Mouse (Mus musculus) limb, embryonic 14.5 days (tissue): Measurements from ENCODE around the gene Pafah2. TPM values are rescaled to one million over a fixed set of nuclear protein-coding genes. Genes with fewer than 3 reads are reported as not detected.
A peak's percentile ranks its signal among the peaks of the same experiment; 100 is the strongest.

Experiments used
- ATAC-seq: fragments of 200-750 bp; cut with Nextera tagmentation; 2 replicates; pipeline ENCODE4 v1.8.0; 2017; ENCODE audit warnings: low read depth, moderate number of reproducible peaks, moderate TSS enrichment; ENCODE audit not compliant: low FRiP score
- DNase-seq: peaks from one replicate; pipeline ENCODE4 v3.0.0-alpha.2; 2015; ENCODE audit warnings: low spot score
- H3K27ac ChIP-seq: fragments of 300-500 bp; sonication (generic); replicated peaks from 2 replicates; pipeline ENCODE4 v1.5.1; 2014; ENCODE audit warnings: low read depth, mild to moderate bottlenecking, low read length, moderate library complexity, mixed read lengths
- H3K27me3 ChIP-seq: fragments of 300-500 bp; sonication (generic); 2 replicates; pipeline ENCODE4 v1.6.1; 2014; ENCODE audit warnings: low read length, mixed read lengths; ENCODE audit not compliant: control insufficient read depth, insufficient read depth
- H3K36me3 ChIP-seq: fragments of 300-500 bp; sonication (generic); 2 replicates; pipeline ENCODE4 v1.6.1; 2014; ENCODE audit warnings: mild to moderate bottlenecking, low read length, moderate library complexity, mixed read lengths; ENCODE audit not compliant: control insufficient read depth, insufficient read depth
- H3K4me1 ChIP-seq: fragments of 300-500 bp; sonication (generic); 2 replicates; pipeline ENCODE4 v1.6.1; 2014; ENCODE audit warnings: antibody characterized with exemption, low read length, mixed read lengths; ENCODE audit not compliant: control insufficient read depth, insufficient read depth
- H3K4me2 ChIP-seq: fragments of 300-500 bp; sonication (generic); replicated peaks from 2 replicates; pipeline ENCODE4 v1.6.1; 2014; ENCODE audit warnings: low read depth, mild to moderate bottlenecking, low read length, moderate library complexity; ENCODE audit not compliant: severe bottlenecking
- H3K4me3 ChIP-seq: fragments of 300-500 bp; sonication (generic); replicated peaks from 2 replicates; pipeline ENCODE4 v1.5.1; 2014; ENCODE audit warnings: low read length
- H3K9ac ChIP-seq: fragments of 300-500 bp; sonication (generic); 2 replicates; pipeline ENCODE4 v1.6.1; 2014; ENCODE audit warnings: mild to moderate bottlenecking, low read depth, low read length, moderate library complexity; ENCODE audit not compliant: severe bottlenecking
- H3K9me3 ChIP-seq: fragments of 300-500 bp; sonication (generic); 2 replicates; pipeline ENCODE4 v1.6.1; 2016; ENCODE audit warnings: low read length; ENCODE audit not compliant: control insufficient read depth
- POLR2A ChIP-seq: fragments of 200-500 bp; IDR thresholded peaks from 2 replicates; pipeline ENCODE4 v1.8.0; 2012; ENCODE audit warnings: inconsistent platforms, mild to moderate bottlenecking, moderate library complexity, borderline replicate concordance; ENCODE audit not compliant: insufficient read depth, insufficient read length; ENCODE audit errors: extremely low read depth
- WGBS: fragments of 180-500 bp; shearing (Covaris S2); extraction: QIAGEN DNeasy Blood & Tissue Kit; methylation state at CpG from one replicate; pipeline ENCODE4 v1.1.7; 2014; 5-methylcytosine and 5-hydroxymethylcytosine counted together
- polyA plus RNA-seq, 2 experiments: library from polyadenylated mRNA; depleted of rRNA in 1 of 2; stranded (reverse) in 1 of 2; unstranded in 1 of 2; fragments of >200 nt; fragmentation: Nextera tagmentation in 1 of 2; extraction: Ambion mirVana in 1 of 2; gene quantifications; 2 replicates each; pipeline versions ENCODE4 v1.2.1 to v1.2.3; 2012 to 2014

Gene Pafah2
- polyA plus RNA-seq, 2 experiments, result 14.3 to 25.9 TPM

- no peak for DNase-seq
- TF ChIP-seq POLR2A, result no peak
- H3K36me3 ChIP-seq, result no peaks in the 10 kb centered on the region
- H3K9ac ChIP-seq, result no peak overlapping the region
- 54% methylated on average over 7 of the region's 7 CpGs for WGBS
- peaks cover 2% of the 10 kb centered on the region; the same call in 1 of the 2 replicates for H3K4me1 ChIP-seq
- no peak overlapping the region for H3K4me2 ChIP-seq
- H3K4me3 ChIP-seq, result no peak overlapping the region
- H3K27me3 ChIP-seq, result no peaks in the 10 kb centered on the region
- no peak for ATAC-seq
- no peaks in the 10 kb centered on the region for H3K9me3 ChIP-seq
- no peak overlapping the region for H3K27ac ChIP-seq
Observed at GRCm38 (mm10) chr4:134444949-134445348, 48.8 kb downstream of the Pafah2 start.

- Histone ChIP-seq H3K27me3 (no peaks in the 10 kb centered on the region), H3K4me3 (no peak overlapping the region), H3K36me3 (no peaks in the 10 kb centered on the region), H3K9ac (no peak overlapping the region), H3K27ac (no peak overlapping the region), H3K9me3 (no peaks in the 10 kb centered on the region), H3K4me1 (peaks cover 5% of the 10 kb centered on the region; the same call in 1 of the 2 replicates), H3K4me2 (no peak overlapping the region)
- TF ChIP-seq POLR2A, result no peak
- ATAC-seq, result no peak
- 26% methylated on average over 1 of the region's 1 CpGs for WGBS
- DNase-seq, result no peak
Observed at GRCm38 (mm10) chr4:134445489-134445888, 49.4 kb downstream of the Pafah2 start.

DNA sequence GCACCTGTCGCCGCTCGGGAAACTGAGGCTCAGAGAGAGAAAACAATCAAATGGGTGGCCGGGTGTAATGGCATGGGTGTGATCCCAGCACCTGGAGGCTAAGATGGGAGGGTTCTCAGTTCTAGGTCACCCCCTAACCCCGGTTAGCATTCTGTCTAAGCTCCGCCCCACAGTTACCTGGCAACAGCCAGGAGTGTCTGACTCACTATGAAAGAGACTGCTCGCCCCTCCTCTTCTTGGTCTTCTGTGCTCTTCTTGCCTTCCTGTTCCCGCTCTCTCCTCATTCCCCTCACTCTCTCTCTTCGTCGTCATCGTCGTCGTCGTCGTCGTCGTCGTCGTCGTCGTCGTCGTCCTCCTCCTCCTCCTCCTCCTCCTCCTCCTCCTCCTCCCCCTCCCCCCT lies 51.8 kb downstream of the Pafah2 start:
- H3K9ac ChIP-seq, result no peak overlapping the region
- no peak overlapping the region for H3K27ac ChIP-seq
- peaks cover 5% of the 10 kb centered on the region; the same call in 1 of the 2 replicates for H3K4me1 ChIP-seq
- no peak for TF ChIP-seq POLR2A
- WGBS, result 45% methylated on average over 22 of the region's 23 CpGs
- H3K4me2 ChIP-seq, result no peak overlapping the region
- H3K27me3 ChIP-seq, result peaks cover 11% of the 10 kb centered on the region
- H3K36me3 ChIP-seq, result no peaks in the 10 kb centered on the region
- ATAC-seq, result no peak
- no peak overlapping the region for H3K4me3 ChIP-seq
- H3K9me3 ChIP-seq, result no peaks in the 10 kb centered on the region
- DNase-seq, result no peak

GRCm38 (mm10) chr4:134449595-134450391 lies 53.7 kb downstream of the Pafah2 start:
- WGBS, result 35% methylated on average over 13 of the region's 13 CpGs
- Histone ChIP-seq H3K36me3 (no peaks in the 10 kb centered on the region), H3K27me3 (peaks cover 27% of the 10 kb centered on the region), H3K4me2 (no peak overlapping the region), H3K4me1 (peaks cover 5% of the 10 kb centered on the region; the same call in 1 of the 2 replicates), H3K9ac (no peak overlapping the region), H3K4me3 (no peak overlapping the region), H3K9me3 (no peaks in the 10 kb centered on the region), H3K27ac (no peak overlapping the region)
- ATAC-seq (no peak), DNase-seq (peak; percentile 49)
- TF ChIP-seq POLR2A, result no peak

DNA sequence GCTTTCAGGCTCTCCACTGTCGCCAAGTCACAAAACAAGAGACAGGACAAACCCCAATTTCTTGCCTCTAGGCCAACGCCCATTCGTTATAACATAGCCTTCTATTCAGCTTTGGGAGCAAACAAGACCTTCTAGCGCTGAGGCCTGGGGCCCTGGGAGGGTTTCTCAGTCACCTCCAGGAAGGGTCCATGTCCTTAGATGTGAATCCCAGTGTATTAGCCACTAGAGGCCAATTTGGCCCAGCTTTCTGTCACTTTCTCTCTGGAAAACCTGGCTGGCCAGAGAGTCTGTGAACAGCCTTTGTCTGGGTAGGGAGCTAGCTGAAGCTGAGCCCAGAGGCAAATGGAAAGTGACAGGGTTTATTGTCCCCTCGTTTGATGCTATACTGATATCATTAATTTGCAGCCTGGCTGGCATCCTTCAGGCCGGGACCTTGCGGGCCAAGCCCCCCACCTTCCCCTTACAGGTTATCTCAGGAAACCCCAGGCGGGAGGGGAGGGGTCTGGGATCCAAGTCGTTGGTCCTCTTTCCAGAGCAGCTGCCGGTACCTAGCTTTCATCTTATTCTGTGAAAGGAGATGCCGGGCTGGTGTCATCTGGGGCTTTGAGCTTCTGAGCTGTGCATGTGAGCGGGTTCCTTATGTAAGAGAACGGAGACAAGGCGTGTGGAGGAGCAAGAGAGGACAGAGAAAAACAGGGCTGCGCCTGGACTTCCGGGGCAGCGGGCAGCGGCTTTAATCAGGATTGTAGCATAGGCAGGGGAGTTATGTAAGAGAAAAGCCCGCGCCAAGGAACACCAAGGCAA lies 54.5 kb downstream of the Pafah2 start:
- no peak for TF ChIP-seq POLR2A
- Histone ChIP-seq H3K9ac (no peak overlapping the region), H3K4me3 (no peak overlapping the region), H3K27ac (no peak overlapping the region), H3K9me3 (no peaks in the 10 kb centered on the region), H3K4me1 (peaks cover 8% of the 10 kb centered on the region; the same call in 1 of the 2 replicates), H3K36me3 (no peaks in the 10 kb centered on the region), H3K27me3 (peaks cover 27% of the 10 kb centered on the region), H3K4me2 (no peak overlapping the region)
- DNase-seq (no peak), ATAC-seq (0 out of 2 replicates have a peak, but pooled peaks have one; percentile 26)
- WGBS, result 25% methylated on average over 20 of the region's 20 CpGs
